Mouse (Mus musculus) heart, postnatal 0 days (tissue): ENCODE measurements around the gene Radil.

Experiments used
- CTCF ChIP-seq: IDR thresholded peaks from 2 replicates; pipeline ENCODE4 v1.5.1; 2016; ENCODE audit warnings: antibody characterized with exemption, control low read depth, low read depth
- EP300 ChIP-seq: IDR thresholded peaks from 2 replicates; pipeline ENCODE4 v1.6.1; 2016; ENCODE audit warnings: antibody characterized with exemption, low read depth

DNA sequence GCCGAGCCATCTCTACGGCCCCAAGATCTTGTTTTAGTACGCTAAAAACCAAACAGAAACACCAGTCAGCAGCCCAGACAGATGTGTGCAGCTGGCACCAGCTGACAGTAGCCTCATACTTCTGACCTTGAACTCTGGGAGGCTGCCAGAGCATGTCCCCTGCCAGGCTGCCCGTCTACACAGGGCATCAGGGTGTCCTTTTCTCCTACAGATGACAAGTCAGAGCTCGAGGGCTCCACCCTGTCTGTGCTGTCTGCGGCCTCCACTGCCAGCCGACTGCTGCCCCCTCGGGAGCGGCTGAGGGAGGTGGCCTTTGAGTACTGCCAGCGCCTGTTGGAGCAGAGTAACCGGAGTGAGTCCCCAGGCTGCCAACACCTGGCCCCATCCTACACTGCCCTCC is 81.1 kb downstream of the Radil start:
- TF ChIP-seq CTCF (no peak), EP300 (no peak)
